Mouse (Mus musculus): ENCODE results near the gene Ninl.
"Not testable (repeated sequence)": the region's sequence is repeated elsewhere in the genome, so short reads cannot be mapped to it uniquely, and the experiment has no call there.

Ninl gene

GRCm38 (mm10) chr2:150948786-150949185 lies 90.4 kb downstream of the Ninl start:
- DNase-seq (ENCODE audit: low spot score), result no peak

- DNase-seq (ENCODE audit: low spot score), result not testable (repeated sequence)
Measured at GRCm38 (mm10) chr2:150947880-150948611, 91.1 kb downstream of the Ninl start.

GRCm38 (mm10) chr2:150947341-150947740 lies 91.8 kb downstream of the Ninl start:
- DNase-seq (ENCODE audit: low spot score), result not testable (repeated sequence)

- no peak for DNase-seq (ENCODE audit: low spot score)
Measured at GRCm38 (mm10) chr2:150944017-150944416, 95.2 kb downstream of the Ninl start.

- no peak for DNase-seq (ENCODE audit: low spot score)
Measured at GRCm38 (mm10) chr2:150934659-150935058, 104.5 kb downstream of the Ninl start.

GRCm38 (mm10) chr2:150933482-150933881 lies 105.7 kb downstream of the Ninl start:
- no peak for DNase-seq (ENCODE audit: low spot score)

GRCm38 (mm10) chr2:150930806-150931205 lies 108.4 kb downstream of the Ninl start:
- no peak for DNase-seq (ENCODE audit: low spot score)

- DNase-seq (ENCODE audit: low spot score), result no peak
Measured at GRCm38 (mm10) chr2:150929156-150929555, 110.0 kb downstream of the Ninl start.

- DNase-seq (ENCODE audit: low spot score), result no peak
Measured at GRCm38 (mm10) chr2:150927038-150927720, 112.0 kb downstream of the Ninl start.

- DNase-seq (ENCODE audit: low spot score), result no peak
Measured at GRCm38 (mm10) chr2:150923505-150923904, 115.7 kb downstream of the Ninl start.

- no peak for DNase-seq (ENCODE audit: low spot score)
Measured at GRCm38 (mm10) chr2:150923026-150923425, 116.2 kb downstream of the Ninl start.

- no peak for DNase-seq (ENCODE audit: low spot score)
Measured at GRCm38 (mm10) chr2:150922165-150922564, 117.0 kb downstream of the Ninl start.

GRCm38 (mm10) chr2:150921697-150922096 lies 117.5 kb downstream of the Ninl start:
- DNase-seq (ENCODE audit: low spot score), result no peak

- no peak for DNase-seq (ENCODE audit: low spot score)
Measured at GRCm38 (mm10) chr2:150920543-150920942, 118.6 kb downstream of the Ninl start.

- DNase-seq (ENCODE audit: low spot score), result no peak
Measured at GRCm38 (mm10) chr2:150918720-150919119, 120.5 kb downstream of the Ninl start.

- DNase-seq (ENCODE audit: low spot score), result no peak
Measured at GRCm38 (mm10) chr2:150915786-150916185, 123.4 kb downstream of the Ninl start.

GRCm38 (mm10) chr2:150914781-150915515 lies 124.2 kb downstream of the Ninl start:
- DNase-seq (ENCODE audit: low spot score), result no peak

GRCm38 (mm10) chr2:150910295-150910881 lies 128.8 kb downstream of the Ninl start:
- DNase-seq (ENCODE audit: low spot score), result no peak

- DNase-seq (ENCODE audit: low spot score), result peak; percentile 96
Measured at GRCm38 (mm10) chr2:150909429-150910039, 129.6 kb downstream of the Ninl start.

- DNase-seq (ENCODE audit: low spot score), result not testable (repeated sequence)
Measured at GRCm38 (mm10) chr2:150908881-150909280, 130.3 kb downstream of the Ninl start.

- no peak for DNase-seq (ENCODE audit: low spot score)
Measured at GRCm38 (mm10) chr2:150904936-150905450, 134.2 kb downstream of the Ninl start, which contains the start of gene Gins1. Gins1 (plus strand) TSS chr2:150905400.
